Mouse (Mus musculus): Measurements from ENCODE around the gene Scai.
A peak's percentile ranks its signal among the peaks of the same experiment; 100 is the strongest.

Scai gene

DNA sequence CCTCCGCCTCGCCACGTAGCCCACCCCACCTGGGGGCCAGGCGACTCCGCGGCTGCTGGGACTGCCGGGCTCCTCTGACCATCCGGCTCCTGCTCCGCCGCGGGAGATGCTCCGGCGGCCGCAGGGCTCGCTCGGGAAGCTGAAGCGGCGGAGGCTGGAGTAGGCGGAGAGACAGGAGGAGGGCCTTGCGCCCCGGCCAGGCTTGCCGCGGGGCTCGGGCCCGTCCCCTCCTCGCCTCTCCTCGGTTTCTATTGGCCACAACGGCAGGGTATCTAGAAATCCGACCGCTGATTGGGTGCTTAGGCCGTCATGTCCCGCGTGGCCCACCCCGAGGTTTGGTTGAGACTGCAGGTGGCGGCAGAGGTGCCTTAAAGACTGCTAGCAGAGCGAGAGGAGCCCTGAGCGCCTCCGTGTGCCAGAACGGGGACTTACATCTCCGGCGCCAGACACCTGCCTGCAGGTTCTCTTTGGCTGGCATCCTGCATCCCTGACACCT, at the start of gene Scai:
Scai (minus strand) TSS at position 174 of the 496 bp plus-strand sequence.
- DNase-seq (ENCODE audit: low read depth, low spot score): peak; percentile 99

DNA sequence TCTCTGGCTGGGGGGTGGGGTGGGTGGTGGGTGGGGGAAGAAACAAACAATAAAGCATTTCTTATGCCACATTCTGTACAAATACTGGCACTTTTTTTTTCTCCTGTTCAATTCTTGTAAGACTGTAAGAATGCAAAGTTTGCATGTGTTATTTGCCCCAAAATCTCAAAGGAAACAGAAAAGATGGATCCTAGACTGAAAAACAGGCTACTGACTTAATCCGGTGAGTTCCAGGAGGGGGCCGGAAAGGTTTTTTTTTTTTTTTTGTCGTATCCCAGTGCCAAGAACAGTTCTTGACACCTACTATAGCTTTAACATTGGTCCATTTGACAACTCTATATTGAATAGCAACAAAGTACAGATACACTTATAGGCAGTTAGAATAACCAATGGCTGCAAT, 36.2 kb upstream of the Scai start:
- DNase-seq (ENCODE audit: low read depth, low spot score): no peak

DNA sequence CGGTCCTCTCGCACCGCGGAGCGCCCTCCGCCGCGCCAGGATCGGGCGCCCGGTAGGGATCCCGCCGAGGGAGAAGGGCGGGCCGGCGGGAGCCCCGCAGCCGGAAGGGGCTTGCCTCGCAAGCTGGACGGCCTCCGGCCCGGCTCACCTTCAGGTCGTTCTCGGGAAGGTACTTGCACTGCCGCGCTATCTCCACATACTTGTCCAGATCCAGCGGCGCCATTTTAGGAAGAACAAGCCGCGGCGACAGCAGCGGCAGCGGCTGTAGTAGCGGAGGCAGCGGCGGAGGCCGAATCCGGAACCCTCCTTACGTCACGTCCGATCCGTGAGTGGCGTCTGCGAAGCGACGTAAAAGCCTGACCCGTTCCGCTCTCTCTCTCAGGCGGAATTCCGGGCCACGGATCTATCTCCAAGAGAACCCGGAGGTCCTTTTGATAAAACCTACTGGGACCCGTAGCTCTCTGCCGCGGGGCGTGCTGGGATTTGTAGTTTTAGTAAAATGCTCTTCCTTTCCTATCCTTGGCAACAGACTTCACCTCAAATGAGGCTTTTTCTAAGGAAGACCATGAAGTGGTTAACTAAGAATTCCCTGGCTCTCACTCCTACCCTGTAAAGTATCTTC, 35.6 kb upstream of the Scai start, which contains the start of gene Ppp6c:
Ppp6c (minus strand) TSS at position 433 of the 622 bp plus-strand sequence.
- DNase-seq (ENCODE audit: low read depth, low spot score): peak; percentile 99

DNA sequence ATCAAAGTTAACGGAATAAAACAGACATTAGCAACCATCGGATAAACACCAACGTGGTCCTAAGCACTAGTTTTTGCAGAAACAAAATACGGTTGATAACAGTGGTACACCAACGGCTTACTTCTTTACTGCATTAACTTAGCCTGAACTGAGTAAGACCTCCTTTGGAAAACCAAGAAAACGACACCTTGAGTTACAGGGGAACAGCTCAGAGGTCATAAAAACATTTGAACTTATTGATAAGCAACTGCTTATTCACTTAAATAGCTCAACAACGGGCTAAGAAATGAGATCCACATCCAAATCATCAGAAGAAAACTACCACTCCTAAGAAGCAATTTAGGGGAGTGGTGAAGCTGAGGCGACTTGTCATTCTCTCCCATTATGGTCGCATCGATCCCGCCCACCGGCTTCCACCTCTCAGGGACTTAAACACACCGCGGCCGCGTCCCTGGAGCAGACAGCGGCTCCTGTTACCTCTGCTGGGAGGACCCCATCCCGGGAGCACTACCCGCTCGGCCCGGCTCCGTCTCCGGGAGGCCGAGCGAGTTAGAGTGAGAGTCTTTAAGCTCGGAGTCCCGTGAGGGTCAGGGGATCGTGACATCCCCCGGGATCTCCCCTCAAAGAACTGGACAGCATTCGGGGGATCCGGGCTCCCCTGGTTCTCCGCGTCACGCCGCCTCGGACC, 34.9 kb upstream of the Scai start:
- peak; percentile 20 for DNase-seq (ENCODE audit: low read depth, low spot score)

DNA sequence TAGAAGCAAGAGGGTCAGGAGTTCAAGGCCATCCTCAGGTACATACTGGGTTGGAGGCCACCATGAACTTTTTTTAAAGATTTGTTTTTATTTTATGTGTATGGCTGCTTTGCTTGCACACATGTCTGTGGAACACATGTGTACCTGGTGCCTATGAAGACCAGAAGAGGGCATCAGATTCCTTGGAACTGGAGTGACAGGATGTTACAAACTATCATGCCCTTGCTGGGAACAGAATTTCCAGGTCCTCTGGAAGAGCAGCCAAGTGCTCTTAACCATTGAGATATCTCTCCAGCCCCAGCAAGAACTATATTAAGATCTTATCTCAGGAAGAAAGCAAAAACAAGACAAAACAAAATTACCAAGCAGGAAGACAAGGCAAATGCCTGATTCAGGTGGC, 34.1 kb upstream of the Scai start:
- peak; percentile 60 for DNase-seq (ENCODE audit: low read depth, low spot score)

DNA sequence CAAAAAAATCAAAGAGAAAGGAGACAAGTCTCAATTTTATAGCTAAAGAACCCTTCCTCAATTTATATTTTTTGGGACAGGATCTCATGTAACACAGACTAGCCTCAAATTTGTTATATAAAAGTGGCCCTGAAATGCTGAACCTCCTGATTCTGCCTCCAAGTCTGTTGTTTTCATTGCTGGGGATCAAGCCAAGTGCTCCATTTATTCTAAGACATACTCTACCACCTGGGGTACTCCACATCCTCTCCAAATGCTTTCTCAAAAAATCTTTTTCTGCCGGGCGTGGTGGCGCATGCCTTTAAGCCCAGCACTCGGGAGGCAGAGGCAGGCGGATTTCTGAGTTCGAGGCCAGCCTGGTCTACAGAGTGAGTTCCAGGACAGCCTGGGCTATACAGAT, 29.5 kb upstream of the Scai start:
- no peak for DNase-seq (ENCODE audit: low read depth, low spot score)

DNA sequence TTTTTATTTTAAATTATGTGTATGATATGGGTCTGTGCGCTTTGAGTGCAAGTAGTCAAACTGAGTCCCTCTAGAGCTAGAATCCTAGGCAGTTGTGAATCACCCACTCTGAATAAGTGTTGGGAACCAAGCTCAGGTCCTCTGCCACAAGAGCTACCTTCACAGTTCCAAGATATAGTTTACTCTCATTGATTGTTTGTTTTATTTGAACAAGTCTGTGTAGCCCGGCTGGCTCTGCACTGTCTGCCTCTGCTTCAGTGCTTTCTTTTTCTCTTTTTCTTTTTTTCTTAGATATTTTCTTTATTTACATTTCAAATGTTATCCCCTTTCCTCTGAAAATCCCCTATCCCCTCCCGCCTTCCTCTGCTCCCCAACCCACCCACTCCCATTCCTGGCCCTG, 28.5 kb upstream of the Scai start:
- no peak for DNase-seq (ENCODE audit: low read depth, low spot score)

DNA sequence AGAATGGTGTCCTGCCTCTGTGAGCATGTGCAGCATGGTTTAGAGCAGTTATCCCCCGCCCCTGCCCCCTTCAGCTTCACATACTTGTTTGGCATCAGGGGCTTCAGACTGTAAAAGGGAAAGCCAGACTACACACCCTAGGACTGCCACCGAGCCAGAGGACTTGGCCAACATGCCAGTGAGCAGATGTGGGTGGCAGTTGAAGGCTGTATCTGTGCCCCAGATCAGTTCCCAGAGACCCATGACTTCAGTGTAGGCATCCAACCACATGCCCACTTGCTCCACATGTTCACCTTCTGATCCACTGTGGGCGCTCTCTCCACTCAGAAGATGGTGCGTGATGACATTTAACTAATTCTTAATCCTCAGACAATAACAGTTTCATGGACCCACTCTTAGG, 26.6 kb upstream of the Scai start:
- DNase-seq (ENCODE audit: low read depth, low spot score): no peak

DNA sequence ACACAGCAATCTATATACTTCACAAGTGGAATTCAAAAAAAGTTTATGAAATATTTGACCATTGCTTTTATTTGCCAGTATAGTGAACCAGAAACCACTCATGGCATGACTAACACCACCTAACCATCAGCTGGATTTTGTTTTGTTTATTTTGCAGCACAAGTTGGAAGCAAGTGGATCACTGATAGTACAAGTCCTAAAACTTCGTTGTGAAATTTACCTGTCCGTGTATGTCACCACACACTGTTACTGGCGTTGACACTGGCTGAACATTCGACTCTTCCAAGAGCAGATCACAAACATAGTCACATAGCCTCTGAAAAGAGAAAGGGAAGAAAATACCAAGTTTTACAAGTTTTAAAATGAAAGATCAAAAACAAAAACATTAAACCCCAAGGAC, 20.2 kb upstream of the Scai start:
- DNase-seq (ENCODE audit: low read depth, low spot score): no peak

DNA sequence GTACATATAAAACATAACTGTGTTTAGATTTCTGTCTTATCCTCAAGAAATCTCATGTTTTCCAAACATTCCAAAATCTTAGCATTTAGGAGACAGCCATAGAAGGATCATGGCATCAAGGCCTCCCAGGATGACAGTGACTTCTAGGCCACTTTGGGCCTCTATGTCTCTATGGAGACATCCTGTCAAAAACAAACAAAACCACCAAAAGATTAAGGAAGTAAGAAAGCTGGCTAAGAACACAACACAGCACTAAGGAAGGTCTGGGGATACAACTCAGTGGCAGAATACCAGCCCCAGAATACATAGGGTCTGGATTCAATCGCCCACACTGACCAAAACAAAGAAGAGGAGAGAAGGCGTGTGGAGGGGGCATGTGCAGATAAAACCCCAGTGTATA, 12.8 kb upstream of the Scai start:
- no peak for DNase-seq (ENCODE audit: low read depth, low spot score)

DNA sequence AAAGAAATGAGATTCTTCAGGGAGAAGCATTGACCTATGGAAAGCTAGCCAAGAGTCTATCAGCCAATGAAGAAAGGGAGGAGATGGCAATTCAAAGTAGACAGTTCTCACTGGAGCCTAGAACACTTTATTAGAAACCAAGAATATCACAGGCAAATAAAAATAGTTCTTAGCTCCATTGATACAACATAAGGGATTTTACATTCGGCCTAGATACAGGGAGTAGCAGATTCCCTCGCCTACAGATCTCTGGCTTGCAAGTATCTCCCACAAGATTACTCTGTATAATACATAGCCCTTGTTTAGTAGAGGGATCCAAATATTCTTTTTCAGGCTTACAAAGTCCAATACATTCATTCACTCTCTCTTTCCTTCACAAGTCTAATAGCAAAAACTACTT, 4.3 kb upstream of the Scai start:
- no peak for DNase-seq (ENCODE audit: low read depth, low spot score)

DNA sequence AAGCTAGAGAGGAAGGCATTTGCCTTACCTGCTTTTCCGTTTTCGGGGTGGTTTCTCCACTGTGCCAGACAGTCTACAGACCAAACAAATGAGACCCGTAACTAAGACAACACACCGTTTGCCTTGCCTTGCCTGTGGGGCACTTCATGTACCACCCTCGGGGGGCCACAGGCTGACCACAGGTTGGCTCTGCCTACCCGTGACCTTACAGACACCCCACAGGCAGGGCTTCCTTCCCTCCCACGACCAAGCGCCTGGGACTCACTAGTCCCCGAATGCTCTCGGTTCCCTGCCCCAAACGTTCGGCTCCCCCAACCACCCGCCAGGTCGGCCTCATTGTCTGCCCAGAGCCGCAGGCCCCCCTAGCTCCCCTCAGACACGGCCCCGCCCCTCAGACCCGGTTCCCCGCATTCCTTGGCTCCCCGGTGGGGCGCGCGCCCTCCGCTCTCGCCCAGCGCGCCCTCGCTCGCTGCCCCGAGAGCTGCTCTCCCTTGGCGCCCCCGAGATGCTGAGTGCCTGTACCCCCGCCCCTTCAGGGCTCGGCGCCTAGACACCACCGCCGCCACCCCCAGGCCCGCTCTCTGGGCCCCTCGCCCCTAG, 473 bp downstream of the Scai start:
- peak; percentile 30 for DNase-seq (ENCODE audit: low read depth, low spot score)

DNA sequence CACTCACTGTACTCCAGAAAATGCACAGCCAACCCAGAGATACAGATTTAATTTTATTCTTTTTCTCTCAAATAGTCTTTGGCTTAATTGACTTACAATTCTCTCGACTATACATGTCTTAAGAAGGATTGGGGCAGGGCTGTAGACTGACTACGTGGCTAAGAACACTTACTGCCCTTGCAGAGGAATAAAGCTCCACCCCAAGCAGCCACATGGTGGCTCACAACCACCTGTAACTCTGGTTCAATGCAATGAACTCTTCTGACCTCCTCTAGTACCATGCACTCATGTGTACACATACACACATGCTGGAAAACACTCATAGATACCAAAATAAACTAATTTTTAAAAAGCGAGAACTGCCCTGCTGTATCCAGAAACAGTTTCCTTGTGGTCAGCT, 4.6 kb downstream of the Scai start:
- no peak for DNase-seq (ENCODE audit: low read depth, low spot score)

DNA sequence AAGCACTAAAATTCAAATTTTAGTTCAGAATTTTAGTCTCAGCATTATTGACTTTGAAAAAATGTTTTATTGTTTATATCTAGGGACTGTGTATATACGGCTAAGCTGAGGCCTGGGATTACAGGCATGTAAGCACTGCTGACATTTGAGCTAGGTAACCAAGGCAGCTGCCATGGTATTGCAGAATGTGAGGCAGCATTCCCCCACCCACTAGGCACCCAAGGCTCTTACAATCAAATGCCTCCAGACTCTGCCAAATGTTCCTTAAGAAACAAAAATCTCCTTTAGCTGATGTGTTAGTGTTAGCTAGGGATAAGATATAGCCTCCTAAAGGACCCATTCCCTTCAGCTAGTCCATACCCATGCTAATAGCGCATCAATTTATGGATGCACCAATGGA, 6.9 kb downstream of the Scai start:
- DNase-seq (ENCODE audit: low read depth, low spot score): no peak

DNA sequence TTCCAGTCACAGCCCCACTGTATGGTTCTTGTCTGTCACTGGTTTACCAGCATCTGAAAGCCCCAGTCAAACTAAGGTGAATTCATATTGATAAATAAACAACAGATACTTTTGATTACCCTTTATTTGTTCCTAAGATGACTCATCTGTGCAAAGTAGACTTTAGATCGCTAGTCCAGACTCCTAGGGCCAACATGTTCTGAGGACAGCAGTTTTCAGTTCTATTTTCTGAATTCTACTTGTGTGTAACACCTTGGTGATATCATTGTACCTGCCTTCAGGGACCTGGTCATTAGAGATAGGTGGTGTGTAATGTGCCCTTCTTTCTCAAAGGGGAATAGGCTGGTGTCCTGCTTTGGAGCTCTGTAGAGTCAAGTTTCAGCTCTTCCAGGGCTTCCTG, 29.5 kb downstream of the Scai start:
- no peak for DNase-seq (ENCODE audit: low read depth, low spot score)

DNA sequence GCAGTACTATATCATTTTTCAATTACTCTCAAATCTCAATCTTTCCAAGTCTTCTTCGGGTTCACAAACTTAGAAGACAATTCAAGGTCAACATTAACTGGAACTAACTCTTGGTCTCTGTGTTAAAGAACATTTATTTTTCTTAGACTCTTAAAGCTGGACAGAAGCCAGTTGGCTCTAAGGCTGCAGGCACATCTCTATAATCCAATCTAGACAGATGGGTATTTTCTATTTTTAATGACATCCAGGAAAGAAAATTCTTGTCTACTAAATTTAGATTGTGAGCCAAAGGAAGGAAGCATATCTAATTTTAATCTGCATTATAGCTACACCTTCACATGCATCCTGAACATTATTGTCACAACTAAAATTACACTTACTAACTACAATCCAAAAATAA, 32.6 kb downstream of the Scai start:
- DNase-seq (ENCODE audit: low read depth, low spot score): peak; percentile 43

DNA sequence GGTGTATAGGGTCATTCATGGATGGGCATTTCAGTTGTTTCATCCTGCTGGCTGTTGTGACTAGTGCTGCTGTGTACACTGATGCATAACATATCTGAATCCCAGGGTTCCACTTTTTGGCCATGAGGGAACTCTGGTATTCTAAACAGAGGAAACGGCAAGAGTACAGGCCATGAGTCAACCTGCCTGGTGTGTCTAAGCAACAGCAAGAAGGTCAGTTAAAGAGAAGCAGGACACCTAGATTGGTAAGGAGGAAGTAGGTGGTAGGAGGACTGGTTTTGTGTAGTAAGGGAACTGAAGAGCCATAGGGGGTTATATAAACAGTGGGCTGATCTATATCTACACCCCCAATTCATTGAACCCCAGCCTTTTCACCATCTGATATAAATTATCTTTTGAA, 33.7 kb downstream of the Scai start:
- no peak for DNase-seq (ENCODE audit: low read depth, low spot score)

DNA sequence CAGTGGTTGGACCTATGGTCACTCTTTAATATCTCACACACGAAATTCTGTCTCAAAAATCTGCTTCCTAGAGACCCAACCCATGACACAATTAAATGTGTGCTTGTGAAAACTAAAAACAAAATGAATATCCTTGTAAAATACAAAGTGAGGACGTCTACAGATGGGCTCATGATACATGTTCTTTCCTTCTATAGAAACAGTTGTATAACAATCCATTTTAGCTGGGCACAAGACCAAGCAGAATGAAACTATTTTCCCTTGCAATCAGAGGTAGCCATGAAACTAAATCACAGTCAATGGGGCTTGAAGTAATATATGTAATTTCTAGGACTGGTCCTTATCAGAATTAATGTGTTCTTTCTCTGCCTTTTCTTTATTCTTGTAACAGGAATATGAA, 39.6 kb downstream of the Scai start:
- DNase-seq (ENCODE audit: low read depth, low spot score): no peak

DNA sequence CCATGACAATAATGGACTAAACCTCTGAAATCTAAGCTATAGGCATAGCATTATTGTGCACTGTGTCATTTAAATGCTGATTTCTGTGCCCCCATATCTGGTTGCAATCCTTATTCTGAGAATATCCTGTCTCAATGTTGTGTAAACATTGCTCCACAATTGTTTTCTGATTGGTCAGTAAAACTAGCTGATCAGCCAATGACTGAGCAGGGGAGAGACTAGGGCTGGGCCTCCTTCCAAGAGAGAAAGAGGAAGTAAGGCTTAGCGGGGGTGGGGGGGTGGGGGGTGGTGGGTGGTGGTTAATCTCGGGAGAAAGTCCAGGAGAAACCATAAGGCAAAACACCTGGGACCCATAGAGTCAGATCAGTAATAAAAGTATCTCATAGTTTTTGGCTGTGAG, 42.5 kb downstream of the Scai start:
- no peak for DNase-seq (ENCODE audit: low read depth, low spot score)

DNA sequence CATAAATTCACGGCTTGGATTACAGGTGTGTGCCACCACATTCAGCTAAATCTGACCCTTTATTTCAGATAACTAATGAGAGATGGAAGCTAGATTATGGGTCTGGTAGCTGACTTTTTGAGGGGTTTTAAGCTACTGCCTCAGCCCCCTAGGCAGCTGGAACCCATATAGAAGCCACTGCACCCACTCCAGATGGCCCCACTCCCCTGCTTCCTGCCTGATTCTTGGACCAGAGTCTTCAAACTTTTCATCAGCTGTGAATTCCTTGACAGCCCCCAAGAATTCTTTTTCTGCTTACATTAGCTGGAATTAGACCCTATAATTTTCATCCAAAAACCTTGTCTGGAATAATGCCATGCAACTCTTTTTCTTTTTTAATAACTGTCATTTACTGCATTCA, 44.1 kb downstream of the Scai start:
- no peak for DNase-seq (ENCODE audit: low read depth, low spot score)

DNA sequence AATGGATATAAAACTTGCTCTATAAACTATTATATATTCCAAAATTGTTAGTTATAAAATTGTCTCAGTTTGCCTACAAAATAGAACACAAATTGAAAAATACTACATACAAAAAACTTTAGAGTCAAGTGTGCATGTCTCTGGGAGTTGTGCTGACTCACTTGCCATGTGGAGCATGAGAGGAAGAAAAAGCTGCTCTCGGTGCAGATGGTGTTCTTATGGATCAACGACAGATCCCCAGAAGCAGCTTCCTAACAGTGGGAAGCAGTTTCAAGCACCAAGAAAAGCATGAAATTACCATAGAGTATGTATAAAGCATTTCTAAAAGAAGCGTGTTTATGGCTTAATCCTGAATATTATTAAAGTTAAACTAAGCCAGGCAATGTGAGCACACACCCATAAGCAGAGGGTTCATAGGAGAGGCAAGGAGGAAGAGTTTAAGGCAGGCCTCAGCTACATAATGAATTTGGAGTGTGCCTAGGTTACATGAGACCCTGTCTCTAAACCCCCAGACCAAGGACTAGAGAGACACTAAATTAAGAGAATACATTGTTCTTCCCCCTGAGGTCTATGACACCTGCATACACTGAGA, 48.1 kb downstream of the Scai start:
- no peak for DNase-seq (ENCODE audit: low read depth, low spot score)

DNA sequence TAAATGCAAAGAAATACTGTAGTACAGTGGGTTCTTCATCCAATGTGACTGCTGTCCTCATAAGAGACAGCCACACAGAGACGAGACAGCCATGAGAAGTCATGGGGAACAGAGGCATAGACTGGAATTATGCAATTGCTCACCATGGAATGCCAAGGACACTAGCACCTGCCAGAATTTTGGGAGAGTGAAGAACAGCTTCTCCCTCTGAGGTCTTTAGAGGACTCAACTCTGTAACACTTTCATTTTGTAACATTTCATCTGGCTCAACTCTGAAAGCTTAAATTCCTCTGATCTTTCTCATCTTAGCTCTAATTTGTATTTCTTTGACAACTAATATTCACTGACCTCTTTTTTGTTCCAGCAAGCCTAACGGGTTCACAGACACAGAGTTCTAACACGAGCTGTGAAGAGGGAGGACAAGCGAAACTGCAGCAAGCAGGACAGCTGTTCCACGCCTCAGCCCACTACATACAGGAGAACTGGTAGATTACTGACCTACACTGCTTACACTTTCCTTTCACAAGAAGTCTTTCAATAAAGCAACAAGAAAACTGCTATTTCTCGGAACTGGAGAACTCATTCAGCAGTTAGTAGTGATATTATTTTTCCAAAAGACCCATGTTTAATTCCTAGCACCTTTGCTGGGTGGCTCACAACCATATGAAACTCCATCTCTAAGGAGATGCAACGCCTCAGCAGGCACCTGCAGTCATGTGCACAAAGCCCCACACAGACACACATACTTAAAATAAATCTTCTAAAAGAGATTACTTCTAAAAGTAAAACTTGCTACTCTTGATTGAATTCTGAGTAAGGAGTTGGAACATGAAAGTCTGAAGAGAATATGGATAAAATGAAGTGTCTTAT, 49.7 kb downstream of the Scai start:
- no peak for DNase-seq (ENCODE audit: low read depth, low spot score)

All from 3T3-L1 (cell line).